Mouse (Mus musculus) CH12.LX (cell line): ENCODE measurements at regions not wholly inside any gene's neighbourhood (a gene's known extent, or its start where the extent isn't known, plus 50 kb on each side); places are given as distances from the start of the nearest gene placed in this dataset.

ENCODE experiments used
- DNase-seq: peaks from one replicate; pipeline ENCODE4 v3.0.0-alpha.2; 2013; ENCODE audit errors: extremely low read depth
- H3K27ac ChIP-seq: 2 replicates; pipeline ENCODE4 v1.5.1; 2012; ENCODE audit warnings: low read depth, mild to moderate bottlenecking, control low read depth, moderate library complexity; ENCODE audit not compliant: insufficient read depth
- H3K27me3 ChIP-seq: replicated peaks from 2 replicates; pipeline ENCODE3; 2012; ENCODE audit warnings: inconsistent platforms
- H3K36me3 ChIP-seq, 2 experiments: replicated peaks in 1 of 2; 2 replicates each; pipeline versions ENCODE3 to v1.6.1; 2012; ENCODE audit warnings: inconsistent platforms in 1 of 2, low read length in 1 of 2, mild to moderate bottlenecking in 1 of 2, mixed read lengths in 1 of 2, moderate library complexity in 1 of 2; ENCODE audit not compliant: control insufficient read depth in 1 of 2, insufficient read depth in 1 of 2
- H3K4me1 ChIP-seq, 2 experiments: 2 replicates each; pipeline ENCODE4 v1.6.1; 2012; ENCODE audit warnings: inconsistent platforms in 1 of 2, moderate library complexity in 1 of 2; ENCODE audit not compliant: insufficient read depth in 2 of 2, control insufficient read depth in 1 of 2
- H3K4me2 ChIP-seq: 2 replicates; pipeline ENCODE4 v1.6.1; 2012; ENCODE audit warnings: low read depth, mild to moderate bottlenecking, control low read depth; ENCODE audit not compliant: poor library complexity, insufficient read depth, severe bottlenecking
- H3K4me3 ChIP-seq, 3 experiments: fragments of 150-350 bp in 1 of 3; sonication (generic) in 1 of 3; replicated peaks in 1 of 3; 2 replicates each; pipeline versions ENCODE3 to v1.5.1; 2011 to 2012; ENCODE audit warnings: low read depth in 2 of 3, low read length in 2 of 3, mild to moderate bottlenecking in 2 of 3, moderate library complexity in 2 of 3, control low read depth in 1 of 3, improper control_type of control experiment in 1 of 3, inconsistent platforms in 1 of 3, mixed read lengths in 1 of 3; ENCODE audit not compliant: poor library complexity in 1 of 3
- H3K79me2 ChIP-seq: replicated peaks from 2 replicates; pipeline ENCODE4 v1.6.1; 2012; ENCODE audit warnings: mild to moderate bottlenecking, moderate library complexity; ENCODE audit not compliant: control insufficient read depth, poor library complexity, insufficient read depth, severe bottlenecking; ENCODE audit errors: extremely low read depth
- H3K9ac ChIP-seq: 2 replicates; pipeline ENCODE4 v1.6.1; 2012; ENCODE audit warnings: low read depth, mild to moderate bottlenecking, control low read depth, moderate library complexity; ENCODE audit not compliant: insufficient read depth
- H3K9me3 ChIP-seq: replicated peaks from 2 replicates; pipeline ENCODE3; 2012; ENCODE audit warnings: low read length, inconsistent platforms, mixed read lengths
- CHD1 ChIP-seq: IDR thresholded peaks from 2 replicates; pipeline ENCODE4 v1.6.1; 2012; ENCODE audit warnings: low read depth, low read length, improper control_type of control experiment, inconsistent platforms
- E2F4 ChIP-seq: IDR thresholded peaks from 2 replicates; pipeline ENCODE4 v1.6.1; 2011; ENCODE audit warnings: low read depth, low read length, improper control_type of control experiment; ENCODE audit not compliant: insufficient replicate concordance
- ETS1 ChIP-seq: conservative IDR thresholded peaks from 2 replicates; pipeline ENCODE4 v1.6.1; 2012; ENCODE audit warnings: low read depth, mild to moderate bottlenecking, inconsistent platforms, low read length, improper control_type of control experiment, moderate library complexity
- HCFC1 ChIP-seq: IDR thresholded peaks from 2 replicates; pipeline ENCODE4 v1.6.1; 2012; ENCODE audit warnings: low read depth, mild to moderate bottlenecking, inconsistent platforms, low read length, improper control_type of control experiment
- JUND ChIP-seq: conservative IDR thresholded peaks from 2 replicates; pipeline ENCODE4 v1.6.1; 2011; ENCODE audit warnings: low read depth, low read length, improper control_type of control experiment
- MAFK ChIP-seq: IDR thresholded peaks from 2 replicates; pipeline ENCODE4 v1.6.1; 2011; ENCODE audit warnings: low read length, improper control_type of control experiment; ENCODE audit not compliant: insufficient replicate concordance
- MAX ChIP-seq: IDR thresholded peaks from 2 replicates; pipeline ENCODE4 v1.6.1; 2011; ENCODE audit warnings: low read length, improper control_type of control experiment
- MAZ ChIP-seq: IDR thresholded peaks from 2 replicates; pipeline ENCODE4 v1.6.1; 2012; ENCODE audit warnings: low read depth, mild to moderate bottlenecking, inconsistent platforms, low read length, improper control_type of control experiment, moderate library complexity
- MEF2A ChIP-seq: IDR thresholded peaks from 2 replicates; pipeline ENCODE4 v1.6.1; 2014; ENCODE audit warnings: low read depth, mild to moderate bottlenecking, inconsistent platforms, low read length, improper control_type of control experiment, borderline replicate concordance
- PAX5 ChIP-seq: IDR thresholded peaks from 2 replicates; pipeline ENCODE4 v1.6.1; 2012; ENCODE audit warnings: low read length, inconsistent platforms, mixed read lengths
- POLR2A ChIP-seq: IDR thresholded peaks from 2 replicates; pipeline ENCODE4 v1.6.1; 2011; ENCODE audit warnings: low read depth, mild to moderate bottlenecking, improper control_type of control experiment, low read length
- RAD21 ChIP-seq: IDR thresholded peaks from 2 replicates; pipeline ENCODE4 v1.6.1; 2011; ENCODE audit warnings: low read depth, mild to moderate bottlenecking, low read length, improper control_type of control experiment, moderate library complexity
- SMC3 ChIP-seq: IDR thresholded peaks from 2 replicates; pipeline ENCODE4 v1.6.1; 2011; ENCODE audit warnings: low read depth, low read length, improper control_type of control experiment
- TBP ChIP-seq: conservative IDR thresholded peaks from 2 replicates; pipeline ENCODE4 v1.6.1; 2011; ENCODE audit warnings: low read depth, low read length, improper control_type of control experiment
- USF1 ChIP-seq: IDR thresholded peaks from 2 replicates; pipeline ENCODE4 v1.6.1; 2014; ENCODE audit warnings: low read depth, mild to moderate bottlenecking, inconsistent platforms, low read length, improper control_type of control experiment
- USF2 ChIP-seq: conservative IDR thresholded peaks from 2 replicates; pipeline ENCODE4 v1.6.1; 2011; ENCODE audit warnings: low read depth, low read length, improper control_type of control experiment
- ZC3H11A ChIP-seq: IDR thresholded peaks from 2 replicates; pipeline ENCODE4 v1.6.1; 2012; ENCODE audit warnings: low read depth, mild to moderate bottlenecking, inconsistent platforms, low read length, improper control_type of control experiment
- ZKSCAN1 ChIP-seq: IDR thresholded peaks from 2 replicates; pipeline ENCODE4 v1.6.1; 2012; ENCODE audit warnings: low read depth, inconsistent platforms, low read length, improper control_type of control experiment, borderline replicate concordance
- ZMIZ1 ChIP-seq: IDR thresholded peaks from 2 replicates; pipeline ENCODE4 v1.6.1; 2012; ENCODE audit warnings: low read depth, mild to moderate bottlenecking, inconsistent platforms, low read length, improper control_type of control experiment
- ZNF384 ChIP-seq: IDR thresholded peaks from 2 replicates; pipeline ENCODE4 v1.6.1; 2012; ENCODE audit warnings: low read depth, low read length, improper control_type of control experiment, inconsistent platforms
- dilution Hi-C: fragments of 300-500 bp; cut with MboI; formaldehyde crosslinking; loops from 2 replicates; pipeline ENCODE4 v1.14.3; 2020; ENCODE audit warnings: low sequenced_read_pairs; ENCODE audit not compliant: extremely low pct_unique_long_range_greater_than_20kb, extremely low pct_ligation_motif_present
- in situ Hi-C: fragments of 300-500 bp; cut with MboI; formaldehyde crosslinking; loops from 3 replicates; pipeline ENCODE4 v1.14.3; 2019; ENCODE audit warnings: low sequenced_read_pairs, low pct_ligation_motif_present, low pct_unique_long_range_greater_than_20kb, mixed read lengths

- no peaks in the 10 kb centered on the region for H3K4me1 ChIP-seq
- no peaks in the 10 kb centered on the region for H3K36me3 ChIP-seq
- H3K4me3 ChIP-seq = no peak overlapping the region
- H3K27me3 ChIP-seq = no peaks in the 10 kb centered on the region
- TF ChIP-seq MAX = no peak
- TF ChIP-seq POLR2A = no peak
- TF ChIP-seq PAX5 = no peak
- no peak for TF ChIP-seq TBP
- TF ChIP-seq ZC3H11A = no peak
- TF ChIP-seq ZNF384 = no peak
- no peak for TF ChIP-seq MAFK
- TF ChIP-seq USF1 = no peak
- TF ChIP-seq ZMIZ1 = no peak
- TF ChIP-seq RAD21 = no peak
- no peak for TF ChIP-seq MEF2A
- no peak for TF ChIP-seq ZKSCAN1
- TF ChIP-seq CHD1 = no peak
- no peak for TF ChIP-seq JUND
- no peak for TF ChIP-seq USF2
- in situ Hi-C loops = no loop called here
- DNase-seq = no peak
- H3K27ac ChIP-seq = no peak overlapping the region
- dilution Hi-C loops = no loop called here
- H3K9me3 ChIP-seq = no peaks in the 10 kb centered on the region
- no peak overlapping the region for H3K9ac ChIP-seq
- no peak overlapping the region for H3K4me2 ChIP-seq
- no peaks in the 10 kb centered on the region for H3K79me2 ChIP-seq
These were observed 232.9 kb upstream of the Kirrel3 start for GRCm38 (mm10) chr9:34252796-34253195.

- DNase-seq = no peak
- Histone ChIP-seq H3K27me3 (no peaks in the 10 kb centered on the region), H3K36me3 (no peaks in the 10 kb centered on the region), H3K4me3 (no peak overlapping the region), H3K9ac (no peak overlapping the region), H3K4me1 (no peaks in the 10 kb centered on the region), H3K27ac (no peak overlapping the region), H3K4me2 (no peak overlapping the region), H3K9me3 (no peaks in the 10 kb centered on the region), H3K79me2 (no peaks in the 10 kb centered on the region)
- in situ Hi-C loops (no loop called here), dilution Hi-C loops (no loop called here)
- TF ChIP-seq MAZ (no peak), HCFC1 (no peak), ETS1 (no peak), ZNF384 (no peak), JUND (no peak), SMC3 (no peak), E2F4 (no peak)
These were observed 227.2 kb upstream of the Kirrel3 start for GRCm38 (mm10) chr9:34258492-34258891.
